Mouse (Mus musculus) spleen, postnatal 10 days (tissue): ENCODE measurements around the gene Dach2.
"Not testable (repeated sequence)": the region's sequence is repeated elsewhere in the genome, so short reads cannot be mapped to it uniquely, and the experiment has no call there.

Experiments
- DNase-seq, 2 experiments: peaks; one replicate each; pipeline ENCODE4 v3.0.0; 2021 to 2022; ENCODE audit warnings: low spot score in 2 of 2

Dach2 gene

GRCm38 (mm10) chrX:113297404-113297803 lies at the start of gene Dach2:
TSS of gene Dach2 (plus strand) at chrX:113297510.
- peak in 1 of 2 experiments; percentile 12 for DNase-seq

- not testable (repeated sequence) for DNase-seq
Observed at GRCm38 (mm10) chrX:113252427-113252826, 44.9 kb upstream of the Dach2 start.

- DNase-seq = peak in 1 of 2 experiments; percentile 52
Observed at GRCm38 (mm10) chrX:113298031-113298430, 721 bp downstream of the Dach2 start.

- DNase-seq = no peak
Observed at GRCm38 (mm10) chrX:113298468-113298867, 1.2 kb downstream of the Dach2 start.

GRCm38 (mm10) chrX:113304323-113304722 lies 7.0 kb downstream of the Dach2 start:
- no peak for DNase-seq

- DNase-seq = no peak
Observed at GRCm38 (mm10) chrX:113338143-113338542, 40.8 kb downstream of the Dach2 start.

GRCm38 (mm10) chrX:113394417-113394816 lies 97.1 kb downstream of the Dach2 start:
- no peak for DNase-seq

- DNase-seq = no peak
Observed at GRCm38 (mm10) chrX:113408756-113409155, 111.4 kb downstream of the Dach2 start.

GRCm38 (mm10) chrX:113421517-113422187 lies 124.3 kb downstream of the Dach2 start:
- DNase-seq = no peak

- no peak for DNase-seq
Observed at GRCm38 (mm10) chrX:113482131-113482530, 184.8 kb downstream of the Dach2 start.

- DNase-seq = no peak
Observed at GRCm38 (mm10) chrX:113545106-113545505, 247.8 kb downstream of the Dach2 start.

- DNase-seq = no peak
Observed at GRCm38 (mm10) chrX:113563897-113564296, 266.6 kb downstream of the Dach2 start.

- no peak for DNase-seq
Observed at GRCm38 (mm10) chrX:113666069-113666468, 368.8 kb downstream of the Dach2 start.

- DNase-seq = no peak
Observed at GRCm38 (mm10) chrX:113687163-113687562, 389.9 kb downstream of the Dach2 start.

- DNase-seq = no peak
Observed at GRCm38 (mm10) chrX:113712363-113712762, 415.1 kb downstream of the Dach2 start.

GRCm38 (mm10) chrX:113724124-113724523 lies 426.8 kb downstream of the Dach2 start:
- DNase-seq = no peak

GRCm38 (mm10) chrX:113747122-113747521 lies 449.8 kb downstream of the Dach2 start:
- DNase-seq = no peak

- no peak for DNase-seq
Observed at GRCm38 (mm10) chrX:113792264-113792663, 495.0 kb downstream of the Dach2 start.

- no peak for DNase-seq
Observed at GRCm38 (mm10) chrX:113810369-113810768, 513.1 kb downstream of the Dach2 start.

GRCm38 (mm10) chrX:113826810-113827209 lies 529.5 kb downstream of the Dach2 start:
- no peak for DNase-seq

GRCm38 (mm10) chrX:113833062-113833461 lies 535.8 kb downstream of the Dach2 start:
- DNase-seq = no peak

GRCm38 (mm10) chrX:113867835-113868495 lies 570.7 kb downstream of the Dach2 start:
- peak in 1 of 2 experiments; percentile 11 for DNase-seq
